Mouse (Mus musculus): ENCODE results near the gene Fbxl17.

DNA sequence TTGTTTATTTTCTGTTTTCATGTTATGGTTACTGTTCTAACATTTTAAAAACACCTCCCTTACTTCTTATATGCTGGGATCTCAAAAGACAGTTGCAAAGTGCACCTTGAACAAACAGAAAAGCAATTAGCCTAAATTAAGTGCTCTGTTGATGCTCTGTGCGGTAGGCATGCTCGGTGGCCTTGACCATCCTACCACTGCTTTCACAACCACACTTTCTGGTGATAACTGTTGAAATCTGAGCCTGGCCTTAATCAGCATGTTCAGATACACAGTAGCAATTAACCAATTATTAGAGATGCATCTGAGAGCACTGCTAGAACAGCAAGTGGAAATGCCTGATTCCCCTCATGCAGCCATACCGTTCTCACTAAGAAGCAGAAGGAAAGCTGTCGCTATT, 156.7 kb downstream of the Fbxl17 start:
- TF ChIP-seq EP300 (IDR thresholded peaks at IDR 0.05; ENCODE audit: low read depth) = no peak
- no peak for TF ChIP-seq CTCF (IDR thresholded peaks at IDR 0.05; ENCODE audit: low read depth)
